Mouse (Mus musculus): ENCODE measurements around the gene Dcaf12l1. TPM values are rescaled to one million over a fixed set of nuclear protein-coding genes. Genes with fewer than 3 reads are reported as not detected.
"Not testable (repeated sequence)": the region's sequence is repeated elsewhere in the genome, so short reads cannot be mapped to it uniquely, and the experiment has no call there.

Gene Dcaf12l1
- total RNA-seq (2017) = 0.12 TPM in 1 of 2 replicates, not detected in the other

DNA sequence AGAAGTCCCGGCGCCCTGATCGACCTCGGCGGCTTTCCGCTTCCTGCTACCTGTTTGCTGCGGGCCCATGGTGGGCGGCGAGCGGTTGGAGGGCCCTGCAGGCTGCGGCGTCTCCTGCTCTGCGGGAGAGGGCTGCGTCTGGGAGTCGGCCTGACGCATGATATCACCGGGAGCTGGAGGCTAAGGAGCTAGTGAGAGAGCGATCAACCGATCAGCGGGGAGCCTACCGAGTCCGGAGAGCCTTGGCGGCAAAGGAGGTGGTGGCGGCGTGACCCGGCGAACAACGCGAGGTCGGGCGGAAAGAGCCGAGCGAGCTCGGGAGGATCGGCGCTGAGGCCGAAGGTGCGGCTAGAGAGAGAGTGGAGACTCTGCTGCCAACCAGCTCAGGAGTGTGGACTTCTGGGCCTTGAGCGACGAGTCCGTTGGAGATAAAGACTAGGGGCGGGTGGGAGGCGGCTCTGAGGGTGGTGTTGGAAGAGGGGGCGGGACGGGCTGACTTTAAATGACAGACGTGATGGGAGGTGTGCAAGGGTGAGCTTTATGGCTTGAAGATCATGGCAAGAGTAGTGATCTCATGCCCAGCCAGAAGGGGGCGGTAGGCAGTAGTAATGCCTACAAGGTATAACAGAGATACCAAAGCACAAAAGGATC is at the start of gene Dcaf12l1:
Gene Dcaf12l1, minus strand, starts transcription at position 437 of the 651 bp plus-strand sequence.
- ATAC-seq (ENCODE audit: extremely low read depth, insufficient number of reproducible peaks, low FRiP score, poor library complexity, severe bottlenecking) = no peak

DNA sequence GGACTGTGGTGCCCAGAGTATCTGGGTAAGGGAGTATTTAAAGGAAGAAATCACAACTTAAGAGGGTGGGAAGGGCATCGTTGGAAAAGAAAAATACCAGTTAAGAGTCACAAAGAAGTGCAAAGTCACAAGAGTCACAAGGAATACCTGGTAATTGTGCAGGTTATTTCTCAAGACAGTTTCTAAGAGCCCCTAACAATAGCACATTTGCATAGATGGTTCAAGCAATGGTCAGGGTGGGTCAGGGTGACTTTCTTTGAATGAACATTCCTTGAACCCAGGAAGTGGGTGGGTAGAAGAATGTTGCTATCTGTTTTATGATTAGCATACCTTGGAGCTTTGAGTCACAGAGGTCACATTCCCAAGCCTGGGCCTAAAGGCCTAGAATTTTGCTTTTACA is 19.4 kb upstream of the Dcaf12l1 start:
- not testable (repeated sequence) for ATAC-seq (ENCODE audit: extremely low read depth, insufficient number of reproducible peaks, low FRiP score, poor library complexity, severe bottlenecking)

DNA sequence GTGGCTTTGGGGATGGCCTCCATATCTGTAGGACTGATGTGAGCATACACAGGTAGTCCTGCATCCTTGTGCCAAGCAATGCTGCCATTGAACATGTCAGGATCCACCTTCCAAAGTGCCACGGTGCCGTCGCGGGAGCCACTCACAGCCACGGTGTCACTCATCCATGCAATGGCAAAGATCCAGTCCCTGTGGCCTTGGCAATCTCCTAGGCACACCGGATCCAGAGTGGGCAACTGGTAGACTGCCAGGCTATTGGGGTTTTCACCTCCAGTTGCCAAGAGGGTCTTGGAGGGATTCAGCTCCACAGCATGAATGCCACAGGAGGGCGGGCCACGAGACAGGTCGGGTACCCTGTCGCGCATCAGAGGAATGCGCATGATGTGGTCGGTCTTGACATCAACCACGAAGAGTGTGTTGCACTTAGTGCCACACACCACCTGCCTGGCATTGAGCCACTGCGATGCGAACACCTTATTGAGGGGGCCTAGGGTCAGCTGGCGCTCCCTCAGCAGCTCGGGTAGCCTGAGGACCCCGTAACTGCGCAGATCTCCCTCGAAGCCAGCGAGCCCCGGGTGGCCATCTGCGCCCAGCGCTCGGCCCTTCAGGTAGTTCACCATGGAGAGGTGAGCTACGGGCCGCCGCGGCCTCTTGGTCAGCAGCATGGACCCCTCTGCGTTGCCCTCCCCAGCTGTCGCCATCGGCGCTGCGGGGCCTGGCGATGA is 799 bp downstream of the Dcaf12l1 start:
- no peak for ATAC-seq (ENCODE audit: extremely low read depth, insufficient number of reproducible peaks, low FRiP score, poor library complexity, severe bottlenecking)
